Mouse (Mus musculus) heart, embryonic 13.5 days (tissue): ENCODE results near the gene Hist2h3c2. TPM values are rescaled to one million over a fixed set of nuclear protein-coding genes. Genes with fewer than 3 reads are reported as not detected.
"Not testable (repeated sequence)": the region's sequence is repeated elsewhere in the genome, so short reads cannot be mapped to it uniquely, and the experiment has no call there.

Experiments used
- ATAC-seq: fragments of 200-750 bp; cut with Nextera tagmentation; 2 replicates; pipeline ENCODE4 v1.8.0; 2017; ENCODE audit warnings: moderate TSS enrichment; ENCODE audit not compliant: insufficient number of reproducible peaks, low FRiP score, low TSS enrichment; ENCODE audit errors: extremely low read depth
- H3K27ac ChIP-seq: fragments of 300-500 bp; sonication (generic); replicated peaks from 2 replicates; pipeline ENCODE4 v1.5.1; 2015; ENCODE audit warnings: moderate library complexity, mild to moderate bottlenecking, inconsistent platforms
- H3K27me3 ChIP-seq: fragments of 300-500 bp; sonication (generic); replicated peaks from 2 replicates; pipeline ENCODE4 v1.6.1; 2015; ENCODE audit warnings: mild to moderate bottlenecking, inconsistent platforms
- H3K36me3 ChIP-seq: fragments of 300-500 bp; sonication (generic); 2 replicates; pipeline ENCODE4 v1.6.1; 2015; ENCODE audit warnings: mild to moderate bottlenecking, inconsistent platforms
- H3K4me1 ChIP-seq: fragments of 300-500 bp; sonication (generic); 2 replicates; pipeline ENCODE4 v1.6.1; 2015; ENCODE audit warnings: inconsistent platforms
- H3K4me2 ChIP-seq: fragments of 300-500 bp; sonication (generic); 2 replicates; pipeline ENCODE4 v1.6.1; 2015; ENCODE audit warnings: inconsistent platforms, mild to moderate bottlenecking, moderate library complexity
- H3K4me3 ChIP-seq: fragments of 300-500 bp; sonication (generic); 2 replicates; pipeline ENCODE4 v1.5.1; 2015; ENCODE audit warnings: moderate library complexity, mild to moderate bottlenecking, inconsistent platforms
- H3K9ac ChIP-seq: fragments of 300-500 bp; sonication (generic); 2 replicates; pipeline ENCODE4 v1.6.1; 2015; ENCODE audit warnings: inconsistent platforms, mild to moderate bottlenecking, moderate library complexity
- H3K9me3 ChIP-seq: fragments of 300-500 bp; sonication (generic); 2 replicates; pipeline ENCODE4 v1.6.1; 2016; ENCODE audit warnings: inconsistent platforms
- whole genome bisulfite sequencing: fragments of 180-500 bp; shearing (Covaris S2); methylation state at CpG from one replicate; pipeline ENCODE4 v1.1.7; 2015; ENCODE audit warnings: mixed read lengths; 5-methylcytosine and 5-hydroxymethylcytosine counted together
- polyA plus RNA-seq: library from polyadenylated mRNA; unstranded; fragments of >200 nt; fragmentation: Nextera tagmentation; extraction: Ambion mirVana; gene quantifications from 2 replicates; pipeline ENCODE4 v1.2.1, GENCODE M21; 2015

Hist2h3c2 gene
- polyA plus RNA-seq, 1 experiment from 2014 or later = 4.3 TPM

DNA sequence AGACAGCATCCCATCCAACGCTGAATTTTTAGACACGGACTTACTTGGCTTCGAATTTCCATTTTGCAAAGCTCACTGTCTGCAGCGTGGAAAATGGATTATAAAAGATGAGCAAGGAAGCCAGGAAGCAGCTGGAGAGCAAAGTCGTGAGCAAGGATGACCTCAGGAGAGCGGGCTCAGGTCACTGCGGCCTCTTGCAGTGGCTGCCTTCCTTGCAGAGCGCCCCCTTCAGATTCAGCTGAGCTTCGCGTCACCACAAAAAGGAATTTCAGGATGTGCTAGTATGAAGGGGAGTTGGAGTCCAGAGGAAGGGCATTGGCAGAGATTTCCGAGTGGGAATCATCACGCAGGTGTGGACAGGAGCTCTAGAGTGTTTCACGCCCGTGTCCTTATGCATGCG lies 29.7 kb downstream of the Hist2h3c2 start:
- ATAC-seq = no peak
- H3K27ac ChIP-seq = no peak overlapping the region
- H3K4me1 ChIP-seq = peaks cover 4% of the 10 kb centered on the region; the same call in 1 of the 2 replicates
- H3K27me3 ChIP-seq = no peaks in the 10 kb centered on the region; the same call in 1 of the 2 replicates
- no peaks in the 10 kb centered on the region for H3K9me3 ChIP-seq
- 0 out of 2 replicates have a peak overlapping the region, but pooled peaks have one; percentile 33 for H3K9ac ChIP-seq
- WGBS = 16% methylated on average over 15 of the region's 15 CpGs
- H3K4me2 ChIP-seq = no peak overlapping the region
- no peak overlapping the region for H3K4me3 ChIP-seq
- H3K36me3 ChIP-seq = no peaks in the 10 kb centered on the region

GRCm38 (mm10) chr3:96207819-96208218 lies 31.1 kb downstream of the Hist2h3c2 start:
- H3K4me2 ChIP-seq = no peak overlapping the region
- ATAC-seq = no peak
- H3K9ac ChIP-seq = no peak overlapping the region
- H3K36me3 ChIP-seq = no peaks in the 10 kb centered on the region
- no peak overlapping the region for H3K4me3 ChIP-seq
- H3K4me1 ChIP-seq = peaks cover 4% of the 10 kb centered on the region; the same call in 1 of the 2 replicates
- H3K27ac ChIP-seq = no peak overlapping the region
- no peaks in the 10 kb centered on the region; the same call in 1 of the 2 replicates for H3K27me3 ChIP-seq
- WGBS = 78% methylated on average over 3 of the region's 3 CpGs
- no peaks in the 10 kb centered on the region for H3K9me3 ChIP-seq

DNA sequence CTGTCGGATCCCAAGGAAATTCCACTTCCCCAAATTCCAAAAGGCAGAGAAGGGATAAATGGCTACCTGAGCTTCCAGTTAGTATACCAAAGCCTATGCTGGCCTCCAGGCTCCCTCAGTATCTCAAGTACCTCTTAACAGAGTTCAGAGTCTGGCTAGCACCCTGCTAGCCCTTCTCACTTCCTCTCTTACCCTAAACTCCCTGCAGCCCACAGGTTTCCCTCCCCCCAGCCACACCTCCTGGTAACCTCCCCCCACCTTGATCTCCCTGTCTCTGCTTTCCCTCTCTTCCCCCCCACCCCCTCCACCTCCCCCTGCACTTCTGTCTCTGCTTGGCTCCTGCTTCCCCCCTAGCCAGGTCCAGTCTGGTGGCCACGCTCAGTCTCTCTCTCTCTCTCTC lies 39.2 kb downstream of the Hist2h3c2 start:
- Histone ChIP-seq H3K4me3 (no peak overlapping the region), H3K4me1 (peaks cover 15% of the 10 kb centered on the region), H3K9ac (no peak overlapping the region), H3K27me3 (no peaks in the 10 kb centered on the region), H3K9me3 (no peaks in the 10 kb centered on the region), H3K4me2 (no peak overlapping the region), H3K27ac (no peak overlapping the region), H3K36me3 (peaks cover 14% of the 10 kb centered on the region)
- ATAC-seq = no peak
- WGBS = 34% methylated on average over 2 of the region's 2 CpGs

DNA sequence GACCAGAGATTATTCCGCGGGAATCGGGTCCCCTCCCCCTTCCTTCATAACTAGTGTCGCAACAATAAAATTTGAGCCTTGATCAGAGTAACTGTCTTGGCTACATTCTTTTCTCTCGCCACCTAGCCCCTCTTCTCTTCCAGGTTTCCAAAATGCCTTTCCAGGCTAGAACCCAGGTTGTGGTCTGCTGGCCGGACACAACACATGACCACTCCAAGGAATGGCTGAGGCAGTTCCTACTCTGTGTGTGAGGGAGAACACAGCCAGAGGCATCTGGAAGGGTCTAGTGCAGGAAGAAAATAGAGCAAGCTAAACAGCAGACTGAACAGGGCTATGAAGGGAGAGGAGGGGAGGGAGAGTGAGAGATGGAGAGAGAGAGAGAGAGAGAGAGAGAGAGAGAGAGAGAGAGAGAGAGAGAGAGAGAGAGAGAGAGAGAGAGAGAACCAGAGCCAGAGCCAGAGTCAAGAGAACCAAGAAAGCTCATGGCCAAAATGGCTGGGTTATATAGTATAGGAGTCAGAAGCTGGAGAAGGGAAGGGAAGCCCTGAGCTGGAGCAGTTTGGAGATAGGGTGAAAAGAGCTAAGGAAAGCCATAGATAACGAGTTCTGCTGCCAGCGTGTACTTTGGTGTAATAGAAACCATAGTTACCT lies 40.2 kb downstream of the Hist2h3c2 start:
- H3K36me3 ChIP-seq = peaks cover 23% of the 10 kb centered on the region
- peak overlapping the region; percentile 84 for H3K4me2 ChIP-seq
- H3K9me3 ChIP-seq, H3K9ac ChIP-seq, ATAC-seq, H3K27ac ChIP-seq, H3K4me3 ChIP-seq, H3K27me3 ChIP-seq: not testable (repeated sequence)
- 19% methylated on average over 7 of the region's 8 CpGs for WGBS
- peaks cover 15% of the 10 kb centered on the region for H3K4me1 ChIP-seq

- peaks cover 15% of the 10 kb centered on the region for H3K4me1 ChIP-seq
- H3K27me3 ChIP-seq = no peaks in the 10 kb centered on the region
- 6% methylated on average over 6 of the region's 6 CpGs for WGBS
- no peaks in the 10 kb centered on the region for H3K9me3 ChIP-seq
- H3K36me3 ChIP-seq = peaks cover 28% of the 10 kb centered on the region
- H3K4me2 ChIP-seq = peak overlapping the region; percentile 84
- peak overlapping the region; percentile 72 for H3K9ac ChIP-seq
- H3K4me3 ChIP-seq = peak overlapping the region; percentile 66
- no peak for ATAC-seq
- H3K27ac ChIP-seq = no peak overlapping the region; the same call in 1 of the 2 replicates
These were observed 40.7 kb downstream of the Hist2h3c2 start for GRCm38 (mm10) chr3:96198181-96198580.

GRCm38 (mm10) chr3:96197129-96197749 lies 41.7 kb downstream of the Hist2h3c2 start:
- no peaks in the 10 kb centered on the region for H3K27me3 ChIP-seq
- peak overlapping the region; percentile 66 for H3K4me3 ChIP-seq
- peaks cover 37% of the 10 kb centered on the region for H3K36me3 ChIP-seq
- peak overlapping the region; percentile 83 for H3K27ac ChIP-seq
- no peaks in the 10 kb centered on the region for H3K9me3 ChIP-seq
- peak overlapping the region; percentile 84 for H3K4me2 ChIP-seq
- peak; percentile 71 for ATAC-seq
- H3K9ac ChIP-seq = peak overlapping the region; percentile 85
- WGBS = under 1% methylated on average over 50 of the region's 50 CpGs
- peaks cover 15% of the 10 kb centered on the region for H3K4me1 ChIP-seq

DNA sequence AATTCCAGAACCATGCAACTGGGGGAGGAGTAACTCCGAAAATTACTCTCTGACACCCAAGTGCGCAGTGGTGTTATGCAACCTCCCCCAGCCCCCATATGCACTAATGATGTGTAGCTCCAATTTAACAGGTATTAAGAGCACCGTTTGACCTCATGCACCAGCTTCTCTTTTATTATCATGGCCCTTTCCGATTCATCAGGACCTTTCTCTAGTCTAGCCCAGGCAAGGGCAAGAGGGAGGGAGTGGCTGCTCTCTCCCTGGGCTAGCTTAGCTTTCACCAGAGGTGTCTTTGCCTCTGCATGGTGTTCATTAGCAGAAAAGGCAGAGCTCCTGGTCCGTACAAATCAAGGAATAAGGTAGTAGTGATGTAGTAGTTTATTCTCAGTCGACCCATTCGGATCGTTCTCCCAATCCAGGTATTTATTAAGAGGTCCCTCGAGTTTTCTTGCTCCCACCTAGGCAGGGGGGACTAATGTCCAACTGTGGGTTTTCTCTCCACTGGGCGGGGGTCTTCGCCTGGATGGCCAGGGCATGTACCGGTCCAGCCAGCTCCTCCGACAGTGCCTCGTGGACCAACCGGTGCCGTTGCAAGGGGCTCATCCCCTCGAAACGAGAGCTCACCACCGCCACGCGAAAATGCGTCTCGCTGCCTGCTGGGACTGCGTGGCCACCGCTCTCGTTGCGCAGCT lies 42.3 kb downstream of the Hist2h3c2 start:
- Histone ChIP-seq H3K36me3 (peaks cover 44% of the 10 kb centered on the region), H3K4me1 (peaks cover 15% of the 10 kb centered on the region), H3K4me3 (peak overlapping the region; percentile 66), H3K4me2 (peak overlapping the region; percentile 84), H3K9ac (peak overlapping the region; percentile 85), H3K27ac (peak overlapping the region; percentile 83), H3K9me3 (no peaks in the 10 kb centered on the region), H3K27me3 (no peaks in the 10 kb centered on the region)
- ATAC-seq = no peak
- WGBS = 18% methylated on average over 27 of the region's 27 CpGs

DNA sequence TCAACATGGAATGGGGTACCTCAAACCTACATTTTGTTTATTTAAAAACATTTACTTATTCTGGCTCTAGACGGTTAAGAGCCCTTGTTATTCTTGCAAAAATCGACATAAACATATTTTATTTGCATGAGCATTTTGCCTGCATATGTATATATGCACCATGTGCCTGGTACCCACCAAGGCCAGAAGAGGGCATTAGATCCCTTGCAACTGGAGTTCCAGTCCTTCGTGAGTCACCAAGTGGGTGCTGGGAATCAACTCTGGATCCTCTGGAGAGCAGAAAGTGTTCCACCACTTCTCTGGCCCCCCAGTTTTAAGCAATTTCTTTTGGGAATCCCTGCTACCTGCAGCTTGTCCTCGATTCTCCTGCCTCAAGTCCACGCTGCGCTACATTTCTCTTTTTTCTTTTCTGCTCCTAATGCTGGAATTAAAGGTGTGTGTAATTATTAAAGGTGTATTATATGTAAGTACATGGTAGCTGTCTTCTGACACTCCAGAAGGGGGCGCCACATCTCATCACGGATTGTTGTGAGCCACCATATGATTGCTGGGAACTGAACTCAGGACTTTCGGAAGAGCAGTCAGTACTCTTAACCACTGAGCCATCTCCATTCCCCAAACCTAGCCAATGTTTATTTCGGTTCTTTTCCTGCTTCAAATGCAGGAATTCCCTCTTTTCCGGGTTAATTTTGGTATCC lies 43.2 kb downstream of the Hist2h3c2 start:
- WGBS = 90% methylated on average over 11 of the region's 11 CpGs
- Histone ChIP-seq H3K9ac (no peak overlapping the region), H3K4me2 (no peak overlapping the region), H3K4me3 (no peak overlapping the region), H3K4me1 (peaks cover 15% of the 10 kb centered on the region), H3K27ac (no peak overlapping the region), H3K36me3 (peaks cover 51% of the 10 kb centered on the region), H3K9me3 (no peaks in the 10 kb centered on the region), H3K27me3 (no peaks in the 10 kb centered on the region)
- no peak for ATAC-seq

DNA sequence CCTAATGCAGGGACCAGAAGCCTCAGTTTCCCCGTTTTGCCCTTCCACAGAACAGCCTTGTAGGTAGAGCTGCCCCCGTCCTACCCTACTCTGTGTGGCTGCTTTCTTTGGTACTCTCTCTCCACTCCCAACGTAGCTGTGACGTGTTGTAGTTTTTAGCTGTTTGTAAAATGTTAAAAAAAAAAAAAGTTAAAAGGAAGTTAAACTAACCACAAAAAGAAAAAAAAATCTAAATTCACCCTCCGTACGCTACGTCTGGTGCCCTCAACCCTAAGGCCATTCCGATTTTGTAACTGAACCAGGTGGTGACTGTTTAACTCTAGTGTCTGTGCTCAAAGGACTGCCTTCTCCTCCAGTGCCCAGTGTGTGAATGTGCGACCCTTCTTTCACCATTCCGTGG lies 44.0 kb downstream of the Hist2h3c2 start:
- H3K27ac ChIP-seq = no peak overlapping the region
- no peak overlapping the region for H3K4me2 ChIP-seq
- H3K4me3 ChIP-seq = no peak overlapping the region
- ATAC-seq = no peak
- H3K9ac ChIP-seq = no peak overlapping the region
- no peaks in the 10 kb centered on the region for H3K9me3 ChIP-seq
- WGBS = 80% methylated on average over 10 of the region's 10 CpGs
- peaks cover 15% of the 10 kb centered on the region for H3K4me1 ChIP-seq
- H3K36me3 ChIP-seq = peaks cover 59% of the 10 kb centered on the region
- H3K27me3 ChIP-seq = no peaks in the 10 kb centered on the region

DNA sequence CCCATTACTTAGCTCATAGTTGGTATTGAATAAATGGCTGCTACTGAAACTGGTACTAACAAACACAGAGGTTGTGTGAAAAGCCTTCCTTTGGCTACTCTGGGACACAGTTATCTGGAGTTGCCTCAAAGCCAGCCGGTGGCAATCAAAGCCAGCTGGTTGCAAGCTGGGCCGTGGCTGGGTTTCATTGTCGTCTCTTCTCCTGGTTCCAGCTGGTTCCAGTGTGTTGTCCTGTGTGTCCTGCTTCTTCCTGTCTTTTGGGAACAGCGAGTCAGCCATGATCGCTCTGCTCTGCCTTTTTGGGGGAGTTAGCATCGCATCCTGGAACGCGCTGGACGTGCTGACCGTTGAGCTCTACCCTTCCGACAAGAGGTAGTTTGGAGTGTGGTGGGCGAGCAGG lies 46.0 kb downstream of the Hist2h3c2 start:
- Histone ChIP-seq H3K4me1 (peaks cover 11% of the 10 kb centered on the region), H3K9ac (no peak overlapping the region), H3K36me3 (peaks cover 77% of the 10 kb centered on the region), H3K27ac (no peak overlapping the region), H3K4me2 (no peak overlapping the region), H3K27me3 (no peaks in the 10 kb centered on the region), H3K9me3 (no peaks in the 10 kb centered on the region), H3K4me3 (no peak overlapping the region)
- WGBS = 54% methylated on average over 12 of the region's 12 CpGs
- ATAC-seq = no peak
